Mouse (Mus musculus) liver, embryonic 14.5 days (tissue): ENCODE measurements around the gene Lamp1. TPM values are rescaled to one million over a fixed set of nuclear protein-coding genes. Genes with fewer than 3 reads are reported as not detected.
A peak's percentile ranks its signal among the peaks of the same experiment; 100 is the strongest.

ENCODE experiments used
- ATAC-seq: fragments of 200-750 bp; cut with Nextera tagmentation; 2 replicates; pipeline ENCODE4 v1.8.0; 2017; ENCODE audit warnings: moderate number of reproducible peaks, mild to moderate bottlenecking, moderate library complexity; ENCODE audit not compliant: insufficient read depth
- DNase-seq, 3 experiments: peaks; one replicate each; pipeline ENCODE4 v3.0.0-alpha.2; 2012 to 2013; ENCODE audit warnings: low read depth in 3 of 3, low spot score in 3 of 3
- H3K27ac ChIP-seq: fragments of 300-500 bp; sonication (generic); 2 replicates; pipeline ENCODE4 v1.5.1; 2014; ENCODE audit warnings: moderate library complexity, mild to moderate bottlenecking, control low read depth, inconsistent platforms
- H3K27me3 ChIP-seq: fragments of 300-500 bp; sonication (generic); 2 replicates; pipeline ENCODE4 v1.6.1; 2014; ENCODE audit warnings: mild to moderate bottlenecking, low read length, moderate library complexity; ENCODE audit not compliant: control insufficient read depth, insufficient read depth
- H3K36me3 ChIP-seq: fragments of 300-500 bp; sonication (generic); replicated peaks from 2 replicates; pipeline ENCODE4 v1.6.1; 2014; ENCODE audit warnings: low read depth; ENCODE audit not compliant: control insufficient read depth, insufficient read depth
- H3K4me1 ChIP-seq, 2 experiments: fragments of 200-500 bp in 1 of 2; fragments of 300-500 bp in 1 of 2; sonication (generic) in 1 of 2; replicated peaks; 2 replicates each; pipeline ENCODE4 v1.6.1; 2012 to 2014; ENCODE audit warnings: antibody characterized with exemption in 1 of 2, inconsistent platforms in 1 of 2, low read length in 1 of 2; ENCODE audit not compliant: control insufficient read depth in 2 of 2, insufficient read depth in 2 of 2
- H3K4me2 ChIP-seq: fragments of 300-500 bp; sonication (generic); 2 replicates; pipeline ENCODE4 v1.6.1; 2014; ENCODE audit warnings: low read depth, mild to moderate bottlenecking, control low read depth, moderate library complexity
- H3K4me3 ChIP-seq, 2 experiments: fragments of 200-500 bp in 1 of 2; fragments of 300-500 bp in 1 of 2; sonication (generic) in 1 of 2; 2 replicates each; pipeline ENCODE4 v1.5.1; 2012 to 2014; ENCODE audit warnings: low read depth in 2 of 2, low read length in 2 of 2, mild to moderate bottlenecking in 2 of 2, control low read depth in 1 of 2, inconsistent platforms in 1 of 2, moderate library complexity in 1 of 2; ENCODE audit not compliant: insufficient read depth in 1 of 2
- H3K9ac ChIP-seq: fragments of 300-500 bp; sonication (generic); replicated peaks from 2 replicates; pipeline ENCODE4 v1.6.1; 2014; ENCODE audit warnings: mild to moderate bottlenecking, control low read depth, moderate library complexity
- H3K9me3 ChIP-seq: fragments of 300-500 bp; sonication (generic); 2 replicates; pipeline ENCODE4 v1.6.1; 2016; ENCODE audit warnings: low read length, mixed read lengths; ENCODE audit not compliant: control insufficient read depth
- CTCF ChIP-seq: IDR thresholded peaks from 2 replicates; pipeline ENCODE4 v1.5.1; 2016; ENCODE audit warnings: antibody characterized with exemption, low read depth, control low read depth
- EP300 ChIP-seq: IDR thresholded peaks from 2 replicates; pipeline ENCODE4 v1.6.1; 2016; ENCODE audit warnings: antibody characterized with exemption, low read depth
- WGBS: fragments of 180-500 bp; shearing (Covaris S2); extraction: QIAGEN DNeasy Blood & Tissue Kit; methylation state at CpG from one replicate; pipeline ENCODE4 v1.1.7; 2014; ENCODE audit not compliant: insufficient replicate concordance; 5-methylcytosine and 5-hydroxymethylcytosine counted together
- polyA plus RNA-seq, 2 experiments: library from polyadenylated mRNA; depleted of rRNA in 1 of 2; stranded (reverse) in 1 of 2; unstranded in 1 of 2; fragments of >200 nt; fragmentation: Nextera tagmentation in 1 of 2; extraction: Ambion mirVana in 1 of 2; gene quantifications; 2 replicates each; pipeline versions ENCODE4 v1.2.1 to v1.2.3; 2012 to 2014

Gene Lamp1
- polyA plus RNA-seq, 2 experiments: 137 to 178 TPM

GRCm38 (mm10) chr8:13160691-13161090 lies 1.7 kb downstream of the Lamp1 start:
- H3K4me1 ChIP-seq: peaks cover 36 to 42% of the 10 kb centered on the region in 2 experiments
- peak overlapping the region; percentile 92 for H3K9ac ChIP-seq
- peaks cover 4% of the 10 kb centered on the region for H3K36me3 ChIP-seq
- TF ChIP-seq CTCF: no peak
- no peak for TF ChIP-seq EP300
- H3K4me2 ChIP-seq: peak overlapping the region; percentile 86
- no peaks in the 10 kb centered on the region for H3K9me3 ChIP-seq
- WGBS: 66% methylated on average over 3 of the region's 3 CpGs
- H3K4me3 ChIP-seq: peak overlapping the region; percentile 83 to 93
- no peaks in the 10 kb centered on the region for H3K27me3 ChIP-seq
- ATAC-seq (no peak), DNase-seq (no peak)
- H3K27ac ChIP-seq: no peak overlapping the region

- Histone ChIP-seq H3K4me2 (peak overlapping the region; percentile 38; the same call in 1 of the 2 replicates), H3K9me3 (no peaks in the 10 kb centered on the region), H3K36me3 (peaks cover 16% of the 10 kb centered on the region), H3K27ac (no peak overlapping the region; the same call in 1 of the 2 replicates), H3K9ac (no peak overlapping the region; the same call in 1 of the 2 replicates), H3K4me3 (0 out of 4 replicates have a peak overlapping the region, but pooled peaks of 1 of the 2 experiments have one; percentile 8), H3K4me1 (peaks cover 36 to 42% of the 10 kb centered on the region in 2 experiments), H3K27me3 (no peaks in the 10 kb centered on the region)
- no peak for DNase-seq
- no peak for ATAC-seq
- 77% methylated on average over 6 of the region's 6 CpGs for WGBS
- TF ChIP-seq EP300 (no peak), CTCF (no peak)
Observed at GRCm38 (mm10) chr8:13162098-13162497, 3.1 kb downstream of the Lamp1 start.

- no peak overlapping the region for H3K4me3 ChIP-seq
- H3K4me1 ChIP-seq: peaks cover 36 to 39% of the 10 kb centered on the region in 2 experiments
- H3K27ac ChIP-seq: no peak overlapping the region; the same call in 1 of the 2 replicates
- 14% methylated on average over 1 of the region's 1 CpGs for WGBS
- TF ChIP-seq CTCF (no peak), EP300 (peak; percentile 92)
- H3K9me3 ChIP-seq: no peaks in the 10 kb centered on the region
- peak; percentile 55 for ATAC-seq
- peaks cover 30% of the 10 kb centered on the region for H3K36me3 ChIP-seq
- H3K4me2 ChIP-seq: peak overlapping the region; percentile 49
- no peaks in the 10 kb centered on the region for H3K27me3 ChIP-seq
- H3K9ac ChIP-seq: no peak overlapping the region; the same call in 1 of the 2 replicates
- DNase-seq: peak; percentile 44 to 57 (median 50)
Observed at GRCm38 (mm10) chr8:13163563-13163962, 4.6 kb downstream of the Lamp1 start.

- Histone ChIP-seq H3K27ac (no peak overlapping the region), H3K4me3 (no peak overlapping the region), H3K9me3 (no peaks in the 10 kb centered on the region), H3K4me2 (peak overlapping the region; percentile 49; the same call in 1 of the 2 replicates), H3K27me3 (no peaks in the 10 kb centered on the region), H3K4me1 (peaks cover 36% of the 10 kb centered on the region in 2 experiments), H3K36me3 (peaks cover 38% of the 10 kb centered on the region), H3K9ac (no peak overlapping the region; the same call in 1 of the 2 replicates)
- no peak for ATAC-seq
- TF ChIP-seq CTCF: no peak
- TF ChIP-seq EP300: no peak
- DNase-seq: no peak
- 80% methylated on average over 5 of the region's 5 CpGs for WGBS
Observed at GRCm38 (mm10) chr8:13164361-13164760, 5.4 kb downstream of the Lamp1 start.

GRCm38 (mm10) chr8:13170510-13170909 lies 11.5 kb downstream of the Lamp1 start:
- Histone ChIP-seq H3K36me3 (peaks cover 88% of the 10 kb centered on the region), H3K4me1 (no peaks in the 10 kb centered on the region), H3K4me3 (no peak overlapping the region), H3K9me3 (no peaks in the 10 kb centered on the region), H3K27me3 (no peaks in the 10 kb centered on the region), H3K4me2 (no peak overlapping the region), H3K9ac (no peak overlapping the region), H3K27ac (no peak overlapping the region)
- DNase-seq: no peak
- ATAC-seq: no peak
- WGBS: 50% methylated on average over 1 of the region's 1 CpGs
- TF ChIP-seq EP300: no peak
- TF ChIP-seq CTCF: no peak
